Mouse (Mus musculus) forebrain, embryonic 15.5 days (tissue): ENCODE measurements around the gene Slc4a10. TPM values are rescaled to one million over a fixed set of nuclear protein-coding genes. Genes with fewer than 3 reads are reported as not detected.
"Not testable (repeated sequence)": the region's sequence is repeated elsewhere in the genome, so short reads cannot be mapped to it uniquely, and the experiment has no call there.

Experiments used
- ATAC-seq: fragments of 200-750 bp; cut with Nextera tagmentation; replicated peaks from 2 replicates; pipeline ENCODE4 v1.8.0; 2017; ENCODE audit warnings: mild to moderate bottlenecking, moderate TSS enrichment, moderate library complexity
- H3K27ac ChIP-seq: fragments of 300-500 bp; sonication (generic); replicated peaks from 2 replicates; pipeline ENCODE4 v1.5.1; 2015; ENCODE audit warnings: mild to moderate bottlenecking, inconsistent platforms
- H3K27me3 ChIP-seq: fragments of 300-500 bp; sonication (generic); 2 replicates; pipeline ENCODE4 v1.6.1; 2015; ENCODE audit warnings: inconsistent platforms
- H3K36me3 ChIP-seq: fragments of 300-500 bp; sonication (generic); 2 replicates; pipeline ENCODE4 v1.6.1; 2015; ENCODE audit warnings: mild to moderate bottlenecking, inconsistent platforms
- H3K4me1 ChIP-seq: fragments of 300-500 bp; sonication (generic); 2 replicates; pipeline ENCODE4 v1.6.1; 2015; ENCODE audit warnings: inconsistent platforms
- H3K4me2 ChIP-seq: fragments of 300-500 bp; sonication (generic); replicated peaks from 2 replicates; pipeline ENCODE4 v1.6.1; 2015; ENCODE audit warnings: mild to moderate bottlenecking, inconsistent platforms
- H3K4me3 ChIP-seq: fragments of 300-500 bp; sonication (generic); 2 replicates; pipeline ENCODE4 v1.5.1; 2015; ENCODE audit warnings: mild to moderate bottlenecking, inconsistent platforms
- H3K9ac ChIP-seq: fragments of 300-500 bp; sonication (generic); replicated peaks from 2 replicates; pipeline ENCODE4 v1.6.1; 2015; ENCODE audit warnings: mild to moderate bottlenecking, inconsistent platforms
- H3K9me3 ChIP-seq: fragments of 300-500 bp; sonication (generic); 2 replicates; pipeline ENCODE4 v1.6.1; 2016; ENCODE audit warnings: inconsistent platforms
- WGBS: fragments of 180-500 bp; shearing (Covaris S2); methylation state at CpG from one replicate; pipeline ENCODE4 v1.1.7; 2015; ENCODE audit warnings: mixed read lengths; 5-methylcytosine and 5-hydroxymethylcytosine counted together
- polyA plus RNA-seq: library from polyadenylated mRNA; unstranded; fragments of >200 nt; fragmentation: Nextera tagmentation; extraction: Ambion mirVana; gene quantifications from 2 replicates; pipeline ENCODE4 v1.2.1, GENCODE M21; 2015

Slc4a10 gene
- polyA plus RNA-seq: 8.6 and 8.9 TPM in 2 replicates

DNA sequence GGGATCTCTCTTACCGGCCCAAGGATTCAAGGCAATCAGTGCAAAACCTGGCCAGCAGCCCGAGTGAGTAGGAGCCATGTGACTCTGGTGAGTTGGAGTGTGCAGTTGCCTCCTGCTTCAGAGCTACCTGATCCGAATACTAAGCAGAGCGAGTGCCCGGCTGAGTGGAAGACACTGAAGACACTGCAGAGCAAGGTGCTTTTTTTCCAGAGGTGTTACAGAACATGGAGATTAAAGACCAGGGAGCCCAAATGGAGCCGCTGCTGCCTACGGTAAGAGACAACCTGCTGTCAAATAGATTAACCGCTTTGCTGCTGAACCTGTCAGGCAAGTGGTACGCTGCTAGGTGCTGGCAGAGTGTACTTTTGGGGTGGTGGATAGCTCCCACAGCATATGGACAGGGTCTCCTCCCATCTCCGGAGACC, at the start of gene Slc4a10:
TSS of gene Slc4a10 (plus strand) at position 42 of the 425 bp plus-strand sequence.
- WGBS: 8% methylated on average over 10 of the region's 10 CpGs
- peaks cover 10% of the 10 kb centered on the region; the same call in 1 of the 2 replicates for H3K4me1 ChIP-seq
- peak within 1 kb of the TSS; percentile 87 for H3K27ac ChIP-seq
- H3K4me3 ChIP-seq: peak within 1 kb of the TSS; percentile 57
- H3K9ac ChIP-seq: peak within 1 kb of the TSS; percentile 69
- H3K36me3 ChIP-seq: no peaks in the 10 kb centered on the region
- H3K9me3 ChIP-seq: no peaks in the 10 kb centered on the region
- H3K4me2 ChIP-seq: peak within 1 kb of the TSS; percentile 49
- peak; percentile 79 for ATAC-seq
- no peaks in the 10 kb centered on the region for H3K27me3 ChIP-seq

GRCm38 (mm10) chr2:62001251-62001650, 45.0 kb upstream of the Slc4a10 start:
- not testable (repeated sequence) for H3K4me1 ChIP-seq, H3K36me3 ChIP-seq, ATAC-seq, H3K4me2 ChIP-seq, H3K9me3 ChIP-seq, H3K9ac ChIP-seq, H3K4me3 ChIP-seq, H3K27ac ChIP-seq, H3K27me3 ChIP-seq
- WGBS: 89% methylated on average over 6 of the region's 6 CpGs

DNA sequence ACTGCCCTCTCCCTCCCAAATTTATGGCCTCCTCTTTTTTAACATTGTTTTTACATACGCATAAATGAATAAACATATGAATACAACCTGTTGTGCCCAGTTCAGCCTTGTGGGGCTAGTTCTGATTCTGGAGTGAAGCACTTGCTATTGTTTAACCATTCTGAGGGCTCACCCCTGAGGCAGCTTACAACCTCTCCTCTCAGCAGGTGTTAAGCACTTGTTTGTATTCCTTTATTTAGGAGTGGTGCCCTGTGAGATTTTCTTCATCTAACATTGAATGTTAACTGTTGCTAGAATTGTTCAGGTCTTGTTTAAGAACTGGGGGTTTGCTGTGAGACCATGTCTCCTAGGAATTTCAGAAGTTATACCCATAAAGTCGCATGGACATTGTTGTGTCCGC, 28.1 kb upstream of the Slc4a10 start:
- ATAC-seq: no peak
- no peaks in the 10 kb centered on the region for H3K9me3 ChIP-seq
- no peaks in the 10 kb centered on the region for H3K4me1 ChIP-seq
- H3K27ac ChIP-seq: no peak overlapping the region
- no peak overlapping the region for H3K4me3 ChIP-seq
- H3K4me2 ChIP-seq: no peak overlapping the region
- no peaks in the 10 kb centered on the region for H3K27me3 ChIP-seq
- 56% methylated on average over 3 of the region's 3 CpGs for WGBS
- H3K9ac ChIP-seq: no peak overlapping the region
- H3K36me3 ChIP-seq: no peaks in the 10 kb centered on the region

DNA sequence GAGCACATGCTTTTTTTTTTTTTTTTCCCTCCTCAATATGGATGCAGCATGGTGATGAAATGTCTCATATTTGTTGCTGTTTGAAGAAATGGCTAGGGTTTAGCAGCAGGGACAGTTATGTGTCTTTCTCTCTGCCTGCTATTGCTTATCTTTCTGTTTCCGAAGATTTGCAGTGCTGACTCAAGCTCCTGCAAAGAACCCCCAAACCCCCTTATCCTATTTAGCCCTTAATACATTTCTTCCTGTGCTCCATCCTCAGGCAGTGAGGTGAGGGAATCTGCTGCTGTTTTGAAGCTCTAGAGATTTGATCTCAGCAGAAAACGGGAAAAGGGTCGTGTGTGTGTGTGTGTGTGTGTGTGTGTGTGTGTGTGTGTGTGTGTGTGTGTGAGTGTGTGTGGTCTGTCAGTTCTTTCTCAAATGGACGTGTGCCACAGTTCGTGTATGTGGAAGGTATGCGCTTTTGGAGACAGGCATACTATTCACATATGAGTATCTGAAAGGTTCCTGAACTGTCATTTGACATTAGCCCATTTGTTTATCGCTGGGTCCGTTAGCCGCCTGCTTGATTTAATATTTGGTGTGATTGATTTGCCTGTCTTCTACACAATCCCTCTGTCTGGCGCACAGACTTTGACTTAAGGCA, 720 bp downstream of the Slc4a10 start:
- H3K4me2 ChIP-seq: peak overlapping the region; percentile 49
- peaks cover 10% of the 10 kb centered on the region; the same call in 1 of the 2 replicates for H3K4me1 ChIP-seq
- H3K4me3 ChIP-seq: peak overlapping the region; percentile 57
- no peaks in the 10 kb centered on the region for H3K27me3 ChIP-seq
- H3K27ac ChIP-seq: peak overlapping the region; percentile 87
- WGBS: 6% methylated on average over 10 of the region's 10 CpGs
- peak; percentile 21; the same call in 1 of the 2 replicates for ATAC-seq
- H3K9me3 ChIP-seq: no peaks in the 10 kb centered on the region
- peak overlapping the region; percentile 69 for H3K9ac ChIP-seq
- no peaks in the 10 kb centered on the region for H3K36me3 ChIP-seq

- no peaks in the 10 kb centered on the region for H3K9me3 ChIP-seq
- H3K4me3 ChIP-seq: peak overlapping the region; percentile 57
- ATAC-seq: peak; percentile 95
- no peaks in the 10 kb centered on the region for H3K36me3 ChIP-seq
- peak overlapping the region; percentile 87 for H3K27ac ChIP-seq
- H3K27me3 ChIP-seq: no peaks in the 10 kb centered on the region
- H3K9ac ChIP-seq: peak overlapping the region; percentile 69
- WGBS: 1% methylated on average over 14 of the region's 14 CpGs
- H3K4me1 ChIP-seq: peaks cover 10% of the 10 kb centered on the region; the same call in 1 of the 2 replicates
- peak overlapping the region; percentile 49 for H3K4me2 ChIP-seq
These were observed 1.3 kb downstream of the Slc4a10 start for GRCm38 (mm10) chr2:62047504-62048005.

- WGBS: 3% methylated on average over 3 of the region's 3 CpGs
- peak overlapping the region; percentile 87 for H3K27ac ChIP-seq
- H3K9me3 ChIP-seq: no peaks in the 10 kb centered on the region
- H3K4me3 ChIP-seq: peak overlapping the region; percentile 57
- H3K27me3 ChIP-seq: no peaks in the 10 kb centered on the region
- H3K4me2 ChIP-seq: peak overlapping the region; percentile 49
- peaks cover 10% of the 10 kb centered on the region; the same call in 1 of the 2 replicates for H3K4me1 ChIP-seq
- H3K9ac ChIP-seq: peak overlapping the region; percentile 69
- H3K36me3 ChIP-seq: no peaks in the 10 kb centered on the region
- peak; percentile 38; the same call in 1 of the 2 replicates for ATAC-seq
These were observed 1.9 kb downstream of the Slc4a10 start for GRCm38 (mm10) chr2:62048116-62048515.

DNA sequence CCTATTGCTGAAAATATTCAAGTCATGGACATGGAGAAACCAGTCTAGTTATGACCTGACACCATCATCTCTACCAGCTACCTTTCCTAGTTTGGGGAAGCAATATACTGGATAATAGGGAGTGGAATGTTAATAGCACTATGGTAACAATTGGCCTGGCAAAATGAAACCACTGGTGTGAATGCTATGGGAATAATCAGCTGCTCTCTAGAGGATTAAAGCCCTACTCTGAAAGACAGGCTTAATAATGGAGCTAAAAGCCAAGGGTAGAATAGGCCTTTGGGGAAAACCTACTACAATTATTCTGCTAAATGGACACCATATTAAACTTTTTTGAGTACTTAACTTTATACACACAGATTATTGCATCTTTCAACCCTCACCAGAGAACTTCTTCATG, 30.2 kb downstream of the Slc4a10 start:
- H3K4me1 ChIP-seq: no peaks in the 10 kb centered on the region
- no peaks in the 10 kb centered on the region for H3K9me3 ChIP-seq
- H3K27me3 ChIP-seq: no peaks in the 10 kb centered on the region
- ATAC-seq: no peak
- no peak overlapping the region for H3K4me2 ChIP-seq
- no peak overlapping the region for H3K4me3 ChIP-seq
- no peak overlapping the region for H3K27ac ChIP-seq
- no peaks in the 10 kb centered on the region for H3K36me3 ChIP-seq
- no peak overlapping the region for H3K9ac ChIP-seq

DNA sequence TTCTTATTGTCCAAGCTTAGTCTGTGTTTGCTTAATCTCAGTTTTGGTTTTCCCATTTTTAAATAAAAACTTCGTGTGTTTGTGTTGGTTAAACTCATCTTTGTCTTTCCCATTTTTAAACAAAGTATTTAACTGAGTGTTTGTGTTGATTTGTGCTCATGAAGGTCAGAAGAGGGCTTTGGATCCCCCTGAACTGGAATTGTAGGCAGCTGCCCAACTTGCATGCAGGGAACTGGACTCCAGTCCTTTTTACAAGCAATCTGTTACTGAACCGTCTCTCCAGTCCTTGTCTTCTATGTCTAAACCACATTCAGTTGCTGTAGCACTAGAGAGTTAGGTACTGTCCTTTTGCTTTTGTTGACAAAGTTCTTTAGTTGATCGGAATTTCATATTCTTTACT, 41.3 kb downstream of the Slc4a10 start:
- H3K4me1 ChIP-seq: peaks cover 3% of the 10 kb centered on the region; the same call in 1 of the 2 replicates
- no peaks in the 10 kb centered on the region for H3K9me3 ChIP-seq
- WGBS: 66% methylated on average over 3 of the region's 3 CpGs
- no peaks in the 10 kb centered on the region for H3K27me3 ChIP-seq
- no peak overlapping the region for H3K9ac ChIP-seq
- H3K27ac ChIP-seq: no peak overlapping the region
- H3K4me3 ChIP-seq: no peak overlapping the region
- H3K4me2 ChIP-seq: no peak overlapping the region
- no peaks in the 10 kb centered on the region for H3K36me3 ChIP-seq
- no peak for ATAC-seq

- Histone ChIP-seq H3K4me3 (peak overlapping the region; percentile 25), H3K9me3 (no peaks in the 10 kb centered on the region), H3K27ac (no peak overlapping the region), H3K27me3 (no peaks in the 10 kb centered on the region), H3K9ac (no peak overlapping the region), H3K36me3 (no peaks in the 10 kb centered on the region), H3K4me2 (peak overlapping the region; percentile 37), H3K4me1 (peaks cover 3% of the 10 kb centered on the region; the same call in 1 of the 2 replicates)
- ATAC-seq: peak; percentile 77; the same call in 1 of the 2 replicates
- WGBS: 12% methylated on average over 8 of the region's 8 CpGs
These were observed 42.5 kb downstream of the Slc4a10 start for GRCm38 (mm10) chr2:62088715-62089114.

DNA sequence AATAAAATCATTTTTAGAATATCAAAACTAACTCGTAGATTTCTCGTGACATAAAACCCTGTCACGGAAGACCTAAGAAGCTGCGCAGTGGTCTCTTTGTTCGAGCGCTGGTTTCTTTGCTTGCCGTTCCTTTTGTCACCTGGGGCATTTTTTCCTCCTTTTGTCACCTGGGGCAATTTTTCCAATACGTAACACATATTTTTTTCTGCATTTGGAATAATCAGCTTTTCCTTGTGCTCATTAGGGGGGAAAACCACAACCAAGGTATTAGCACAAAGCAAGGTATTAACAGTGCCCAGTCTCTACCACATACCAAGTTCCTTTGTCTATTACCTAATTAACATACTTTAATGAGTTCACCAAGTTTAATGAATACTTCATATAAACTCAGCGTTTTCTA, 42.9 kb downstream of the Slc4a10 start:
- Histone ChIP-seq H3K9ac (peak overlapping the region; percentile 25; the same call in 1 of the 2 replicates), H3K9me3 (no peaks in the 10 kb centered on the region), H3K36me3 (no peaks in the 10 kb centered on the region), H3K27ac (peak overlapping the region; percentile 44), H3K27me3 (no peaks in the 10 kb centered on the region), H3K4me3 (peak overlapping the region; percentile 25), H3K4me1 (peaks cover 3% of the 10 kb centered on the region; the same call in 1 of the 2 replicates), H3K4me2 (peak overlapping the region; percentile 37)
- WGBS: 7% methylated on average over 9 of the region's 9 CpGs
- ATAC-seq: peak; percentile 92

GRCm38 (mm10) chr2:62100526-62100925, 54.3 kb downstream of the Slc4a10 start:
- H3K36me3 ChIP-seq: no peaks in the 10 kb centered on the region
- WGBS: 75% methylated on average over 1 of the region's 1 CpGs
- no peak overlapping the region for H3K9ac ChIP-seq
- H3K4me1 ChIP-seq: no peaks in the 10 kb centered on the region
- ATAC-seq: no peak
- H3K4me3 ChIP-seq: no peak overlapping the region
- no peak overlapping the region for H3K4me2 ChIP-seq
- H3K27ac ChIP-seq: no peak overlapping the region
- H3K9me3 ChIP-seq: no peaks in the 10 kb centered on the region
- H3K27me3 ChIP-seq: no peaks in the 10 kb centered on the region

GRCm38 (mm10) chr2:62115346-62115745, 69.1 kb downstream of the Slc4a10 start:
- Histone ChIP-seq H3K9me3 (no peaks in the 10 kb centered on the region), H3K9ac (no peak overlapping the region), H3K4me2 (no peak overlapping the region), H3K4me3 (no peak overlapping the region), H3K4me1 (no peaks in the 10 kb centered on the region), H3K36me3 (no peaks in the 10 kb centered on the region), H3K27ac (no peak overlapping the region), H3K27me3 (no peaks in the 10 kb centered on the region)
- WGBS: 76% methylated on average over 4 of the region's 4 CpGs
- no peak for ATAC-seq
